Mouse (Mus musculus): Measurements from ENCODE around the gene Gm12258.
A peak's percentile ranks its signal among the peaks of the same experiment; 100 is the strongest.

GRCm38 (mm10) chr11:58867039-58867953, 20.3 kb downstream of the Gm12258 start, which contains the start of gene 2810021J22Rik:
- TF ChIP-seq CTCF (IDR thresholded peaks at IDR 0.05; ENCODE audit: extremely low read depth, insufficient read depth, low read length) (no peak), POLR2A (IDR thresholded peaks at IDR 0.05; ENCODE audit: extremely low read depth, insufficient read depth, low read length) (peak; percentile 75; the same call in 1 of the 2 replicates)
